Mouse (Mus musculus): Measurements from ENCODE around the gene Dbnl.

- TF ChIP-seq CTCF (IDR thresholded peaks at IDR 0.05; ENCODE audit: borderline replicate concordance, insufficient read depth, low read depth, low read length) (no peak), POLR2A (IDR thresholded peaks at IDR 0.05; ENCODE audit: borderline replicate concordance, insufficient read depth, low read length) (no peak)
Observed at GRCm38 (mm10) chr11:5738888-5739632, 49.2 kb upstream of the Dbnl start.

All from cerebellum, adult 2 months (tissue).